In genomic region chr10:109009831-109010230, GRCm38 (mm10) we compare ENCODE assay signal across 12 mouse cellular contexts. TPM values are rescaled to one million over a fixed set of nuclear protein-coding genes. Genes with fewer than 3 reads are reported as not detected.
DNase-seq lines count a peak whose midpoint lies in the region; ATAC-seq and TF ChIP-seq lines count a peak whose summit lies in the region.
"Had no signal": no experiment of that assay in that cellular context is flagged by ENCODE, and none has a peak within 500 bp of the region (broad histone marks: within the 10 kb centered on the region; RNA-seq: fewer than 3 reads in every experiment).

No protein-coding gene starts in this region.

- H3K9me3 ChIP-seq in intestine, embryonic 14.5 days (ENCODE audit: control insufficient read depth, low read length): no peaks in the 10 kb centered on the region
- H3K9me3 ChIP-seq in intestine, postnatal 0 days (ENCODE audit: control insufficient read depth): no peaks in the 10 kb centered on the region
- H3K9me3 ChIP-seq in embryonic facial prominence, embryonic 13.5 days: no peaks in the 10 kb centered on the region
- no peaks in the 10 kb centered on the region for H3K9me3 ChIP-seq in hindbrain, embryonic 13.5 days
- no peaks in the 10 kb centered on the region for H3K9me3 ChIP-seq in midbrain, embryonic 16.5 days (replicated peaks; ENCODE audit: control insufficient read depth, low read length, poor library complexity, severe bottlenecking)
- H3K9me3 ChIP-seq in liver, embryonic 11.5 days (ENCODE audit: control insufficient read depth, low read length): no peaks in the 10 kb centered on the region

- 15% methylated on average over 1 of the region's 1 CpGs for WGBS in intestine, embryonic 14.5 days
- WGBS in intestine, postnatal 0 days: 13% methylated on average over 1 of the region's 1 CpGs
- 6% methylated on average over 1 of the region's 1 CpGs for WGBS in embryonic facial prominence, embryonic 13.5 days
- 0% methylated on average over 1 of the region's 1 CpGs for WGBS in hindbrain, embryonic 13.5 days
- 3% methylated on average over 1 of the region's 1 CpGs for WGBS in midbrain, embryonic 16.5 days
- WGBS in liver, embryonic 11.5 days: 10% methylated on average over 1 of the region's 1 CpGs

- DNase-seq in intestine, embryonic 14.5 days (ENCODE audit: low spot score): no peak
- no peak for DNase-seq in thymus, postnatal 0 days (ENCODE audit: low spot score)
- no peak for DNase-seq in liver, embryonic 11.5 days (ENCODE audit: low spot score)
- DNase-seq in adrenal gland, adult 18-20 months (ENCODE audit: low spot score in 2 of 2): no peak
- DNase-seq: adrenal gland, adult 2 months; layer of hippocampus, postnatal 36 days; lung, postnatal 36 days; thymus, adult 18-20 months had no signal

- TF ChIP-seq CTCF in intestine, postnatal 0 days (IDR thresholded peaks at IDR 0.05; ENCODE audit: low read depth): no peak

- peaks cover 39% of the 10 kb centered on the region for H3K27me3 ChIP-seq in intestine, embryonic 14.5 days (replicated peaks; ENCODE audit: control insufficient read depth, insufficient read depth, low read length)
- peaks cover 11% of the 10 kb centered on the region; the same call in 1 of the 2 replicates for H3K27me3 ChIP-seq in intestine, postnatal 0 days (replicated peaks; ENCODE audit: control insufficient read depth, insufficient read depth, low read length)
- H3K27me3 ChIP-seq in embryonic facial prominence, embryonic 13.5 days: peaks cover 43% of the 10 kb centered on the region
- no peaks in the 10 kb centered on the region for H3K27me3 ChIP-seq in hindbrain, embryonic 13.5 days
- H3K27me3 ChIP-seq in midbrain, embryonic 16.5 days (ENCODE audit: control insufficient read depth, insufficient read depth, low read depth, low read length): no peaks in the 10 kb centered on the region
- H3K27me3 ChIP-seq in liver, embryonic 11.5 days (replicated peaks; ENCODE audit: control insufficient read depth, insufficient read depth, low read length): peaks cover 12% of the 10 kb centered on the region

- no peaks in the 10 kb centered on the region for H3K4me1 ChIP-seq in intestine, embryonic 14.5 days (replicated peaks; ENCODE audit: control insufficient read depth, insufficient read depth, low read length)
- no peaks in the 10 kb centered on the region for H3K4me1 ChIP-seq in intestine, postnatal 0 days (replicated peaks; ENCODE audit: control insufficient read depth, insufficient read depth, low read length)
- H3K4me1 ChIP-seq in embryonic facial prominence, embryonic 13.5 days: peaks cover 19% of the 10 kb centered on the region
- peaks cover 27% of the 10 kb centered on the region for H3K4me1 ChIP-seq in hindbrain, embryonic 13.5 days (replicated peaks)
- peaks cover 28% of the 10 kb centered on the region for H3K4me1 ChIP-seq in midbrain, embryonic 16.5 days (ENCODE audit: control insufficient read depth, insufficient read depth, low read length)
- H3K4me1 ChIP-seq in liver, embryonic 11.5 days (replicated peaks; ENCODE audit: control insufficient read depth, insufficient read depth, low read length): no peaks in the 10 kb centered on the region; the same call in 1 of the 2 replicates

- no peak for ATAC-seq in intestine, embryonic 14.5 days (replicated peaks; ENCODE audit: low FRiP score, low TSS enrichment, low read depth)
- ATAC-seq in intestine, postnatal 0 days: no peak
- no peak for ATAC-seq in embryonic facial prominence, embryonic 13.5 days (ENCODE audit: insufficient number of reproducible peaks, insufficient read depth, low FRiP score, low TSS enrichment, low read depth)
- ATAC-seq in hindbrain, embryonic 13.5 days (ENCODE audit: low FRiP score): no peak
- no peak for ATAC-seq in midbrain, embryonic 16.5 days
- no peak for ATAC-seq in liver, embryonic 11.5 days (replicated peaks; ENCODE audit: low FRiP score)

- H3K27ac ChIP-seq in intestine, embryonic 14.5 days (ENCODE audit: low read depth): no peak overlapping the region
- no peak overlapping the region for H3K27ac ChIP-seq in intestine, postnatal 0 days (ENCODE audit: low read depth, low read length)
- H3K27ac ChIP-seq in embryonic facial prominence, embryonic 13.5 days: no peak overlapping the region
- H3K27ac ChIP-seq in hindbrain, embryonic 13.5 days: peak overlapping the region; percentile 94
- H3K27ac ChIP-seq in midbrain, embryonic 16.5 days (ENCODE audit: low read length): peak overlapping the region; percentile 94
- H3K27ac ChIP-seq in liver, embryonic 11.5 days (ENCODE audit: low read depth, low read length): no peak overlapping the region

- H3K4me2 ChIP-seq in intestine, embryonic 14.5 days (ENCODE audit: low read length): no peak overlapping the region; the same call in 1 of the 2 replicates
- no peak overlapping the region for H3K4me2 ChIP-seq in intestine, postnatal 0 days (replicated peaks; ENCODE audit: low read depth)
- H3K4me2 ChIP-seq in embryonic facial prominence, embryonic 13.5 days: peak overlapping the region; percentile 98
- H3K4me2 ChIP-seq in hindbrain, embryonic 13.5 days: peak overlapping the region; percentile 96
- peak overlapping the region; percentile 72 for H3K4me2 ChIP-seq in midbrain, embryonic 16.5 days (ENCODE audit: low read length)
- no peak overlapping the region for H3K4me2 ChIP-seq in liver, embryonic 11.5 days

- H3K9ac ChIP-seq in intestine, embryonic 14.5 days (ENCODE audit: low read length): no peak overlapping the region
- no peak overlapping the region for H3K9ac ChIP-seq in intestine, postnatal 0 days (ENCODE audit: low read depth, low read length)
- no peak overlapping the region for H3K9ac ChIP-seq in embryonic facial prominence, embryonic 13.5 days
- peak overlapping the region; percentile 90 for H3K9ac ChIP-seq in hindbrain, embryonic 13.5 days
- H3K9ac ChIP-seq in midbrain, embryonic 16.5 days (ENCODE audit: low read depth, low read length): peak overlapping the region; percentile 87
- no peak overlapping the region for H3K9ac ChIP-seq in liver, embryonic 11.5 days (ENCODE audit: low read depth, low read length)

- H3K36me3 ChIP-seq in intestine, embryonic 14.5 days (ENCODE audit: control insufficient read depth, insufficient read depth, low read length): no peaks in the 10 kb centered on the region
- H3K36me3 ChIP-seq in intestine, postnatal 0 days (ENCODE audit: control insufficient read depth, insufficient read depth): no peaks in the 10 kb centered on the region
- no peaks in the 10 kb centered on the region for H3K36me3 ChIP-seq in embryonic facial prominence, embryonic 13.5 days
- no peaks in the 10 kb centered on the region for H3K36me3 ChIP-seq in hindbrain, embryonic 13.5 days
- no peaks in the 10 kb centered on the region for H3K36me3 ChIP-seq in midbrain, embryonic 16.5 days (ENCODE audit: control insufficient read depth, insufficient read depth, low read length)
- H3K36me3 ChIP-seq in liver, embryonic 11.5 days (ENCODE audit: control insufficient read depth, insufficient read depth, low read length): no peaks in the 10 kb centered on the region

- peak overlapping the region; percentile 40 for H3K4me3 ChIP-seq in intestine, embryonic 14.5 days (ENCODE audit: low read depth, low read length)
- H3K4me3 ChIP-seq in intestine, postnatal 0 days (ENCODE audit: low read depth, low read length): no peak overlapping the region
- peak overlapping the region; percentile 53 for H3K4me3 ChIP-seq in embryonic facial prominence, embryonic 13.5 days
- peak overlapping the region; percentile 78 for H3K4me3 ChIP-seq in hindbrain, embryonic 13.5 days
- H3K4me3 ChIP-seq in midbrain, embryonic 16.5 days (ENCODE audit: low read depth, low read length): peak overlapping the region; percentile 65
- no peak overlapping the region for H3K4me3 ChIP-seq in liver, embryonic 11.5 days (ENCODE audit: low read depth, low read length)

RNA-seq across cellular contexts. Expression of gene Syt1, which starts 1.0 kb away (rescaled TPM):
- polyA plus RNA-seq in intestine, embryonic 14.5 days (2014; fragmentation: Nextera tagmentation; extraction: Ambion mirVana): 17.1 and 20.6 TPM in 2 replicates
- polyA plus RNA-seq in intestine, postnatal 0 days (2015; fragmentation: Nextera tagmentation; extraction: Ambion mirVana): 4.5 and 6.4 TPM in 2 replicates
- 2.6 and 3.5 TPM in 2 replicates for polyA plus RNA-seq in embryonic facial prominence, embryonic 13.5 days (2015; fragmentation: Nextera tagmentation; extraction: Ambion mirVana)
- polyA plus RNA-seq in hindbrain, embryonic 13.5 days (2015; fragmentation: Nextera tagmentation; extraction: Ambion mirVana): 78.8 and 82.0 TPM in 2 replicates
- 140 and 146 TPM in 2 replicates for polyA plus RNA-seq in midbrain, embryonic 16.5 days (2015; fragmentation: Nextera tagmentation; extraction: Ambion mirVana)
- 1.3 and 1.8 TPM in 2 replicates for polyA plus RNA-seq in thymus, postnatal 0 days (2015; fragmentation: Nextera tagmentation; extraction: Ambion mirVana)
- polyA plus RNA-seq in liver, embryonic 11.5 days (2014; fragmentation: Nextera tagmentation; extraction: Ambion mirVana): 1.1 and 1.5 TPM in 2 replicates
- 10 to 100 TPM; 10.0 to 12.9 TPM for total RNA-seq in adrenal gland, adult 18-20 months (2021)

Comparison
In these comparisons a context has a peak if more than half of its experiments do, and no peak if none do; other contexts are left out.
1. H3K4me3 ChIP-seq: peak in intestine, embryonic 14.5 days (single experiment), embryonic facial prominence, embryonic 13.5 days (single experiment), hindbrain, embryonic 13.5 days (single experiment) and midbrain, embryonic 16.5 days (single experiment); none in intestine, postnatal 0 days (single experiment) and liver, embryonic 11.5 days (single experiment).
2. H3K27ac ChIP-seq: peak in hindbrain, embryonic 13.5 days (single experiment) and midbrain, embryonic 16.5 days (single experiment); none in intestine, embryonic 14.5 days (single experiment), intestine, postnatal 0 days (single experiment), embryonic facial prominence, embryonic 13.5 days (single experiment) and liver, embryonic 11.5 days (single experiment).
3. H3K4me2 ChIP-seq: peak in embryonic facial prominence, embryonic 13.5 days (single experiment), hindbrain, embryonic 13.5 days (single experiment) and midbrain, embryonic 16.5 days (single experiment); none in intestine, embryonic 14.5 days (single experiment), intestine, postnatal 0 days (single experiment) and liver, embryonic 11.5 days (single experiment).
4. H3K9ac ChIP-seq: peak in hindbrain, embryonic 13.5 days (single experiment) and midbrain, embryonic 16.5 days (single experiment); none in intestine, embryonic 14.5 days (single experiment), intestine, postnatal 0 days (single experiment), embryonic facial prominence, embryonic 13.5 days (single experiment) and liver, embryonic 11.5 days (single experiment).